Comparison of ENCODE assay signal across 8 mouse cellular contexts in the genomic region with DNA sequence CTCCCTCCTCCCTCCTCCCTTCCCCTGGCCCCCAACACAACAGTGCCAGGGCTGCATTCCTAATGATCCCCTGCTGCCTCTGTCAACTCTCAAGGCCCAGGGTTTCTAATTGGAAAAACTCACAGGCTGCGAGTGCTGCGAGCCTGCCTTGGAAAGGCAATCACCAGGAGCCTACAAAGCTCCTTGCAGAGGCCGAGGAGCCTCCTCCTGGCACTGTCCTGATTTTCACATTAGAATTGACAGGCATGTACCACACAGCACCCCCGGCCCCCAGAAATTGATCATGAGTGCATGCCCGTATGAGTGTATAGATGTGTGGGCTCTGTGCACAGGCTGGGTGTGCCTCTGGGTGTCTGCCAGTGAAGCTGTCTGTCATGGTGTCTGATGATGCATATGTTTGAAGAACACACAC. TPM values are rescaled to one million over a fixed set of nuclear protein-coding genes. Genes with fewer than 3 reads are reported as not detected.
A peak's percentile ranks its signal among the peaks of the same experiment; 100 is the strongest.
DNase-seq lines count a peak whose midpoint lies in the region; ATAC-seq and TF ChIP-seq lines count a peak whose summit lies in the region.

No protein-coding gene starts in this region.

- peak; percentile 55 for DNase-seq in embryonic facial prominence, embryonic 10.5 days (ENCODE audit: low spot score)
- DNase-seq in frontal cortex, postnatal 10 days (ENCODE audit: low spot score in 2 of 2), result peak; percentile 49 to 78
- peak; percentile 62 to 72 for DNase-seq in left cerebral cortex, adult 18-20 months (ENCODE audit: low spot score in 2 of 2)
- DNase-seq in T-cell, adult 2 months (ENCODE audit: low spot score), result no peak
- DNase-seq in spleen, postnatal 14 days (ENCODE audit: low spot score in 2 of 2), result no peak
- no peak for DNase-seq in adrenal gland, postnatal 4 days (ENCODE audit: low spot score in 2 of 2)
- no peak for DNase-seq in heart, adult 2 months

- H3K36me3 ChIP-seq in embryonic facial prominence, embryonic 10.5 days (replicated peaks), result no peaks in the 10 kb centered on the region
- no peaks in the 10 kb centered on the region for H3K36me3 ChIP-seq in neural tube, embryonic 12.5 days
- no peaks in the 10 kb centered on the region for H3K36me3 ChIP-seq in heart, adult 2 months (ENCODE audit: control insufficient read depth, insufficient read depth, low read length)

- ATAC-seq in neural tube, embryonic 12.5 days (ENCODE audit: low FRiP score, low read depth), result peak; percentile 71

- no peak overlapping the region for H3K4me3 ChIP-seq in embryonic facial prominence, embryonic 10.5 days
- H3K4me3 ChIP-seq in neural tube, embryonic 12.5 days, result no peak overlapping the region
- no peak overlapping the region for H3K4me3 ChIP-seq in heart, adult 2 months

- no peak for TF ChIP-seq POLR2A in heart, adult 2 months (IDR thresholded peaks at IDR 0.05; ENCODE audit: insufficient read depth, low read depth, low read length)

- peaks cover 69% of the 10 kb centered on the region for H3K4me1 ChIP-seq in embryonic facial prominence, embryonic 10.5 days
- H3K4me1 ChIP-seq in neural tube, embryonic 12.5 days, result peaks cover 28% of the 10 kb centered on the region
- H3K4me1 ChIP-seq in heart, adult 2 months (ENCODE audit: control insufficient read depth, insufficient read depth, low read length), result no peaks in the 10 kb centered on the region

- intact Hi-C loops in heart, adult 2 months (cut with DNase I), result no loop called here

- no peaks in the 10 kb centered on the region for H3K9me3 ChIP-seq in embryonic facial prominence, embryonic 10.5 days
- no peaks in the 10 kb centered on the region for H3K9me3 ChIP-seq in neural tube, embryonic 12.5 days

- peak overlapping the region; percentile 76; the same call in 1 of the 2 replicates for H3K27ac ChIP-seq in embryonic facial prominence, embryonic 10.5 days (replicated peaks)
- no peak overlapping the region for H3K27ac ChIP-seq in neural tube, embryonic 12.5 days
- H3K27ac ChIP-seq in heart, adult 2 months, result no peak overlapping the region

- H3K27me3 ChIP-seq in embryonic facial prominence, embryonic 10.5 days (replicated peaks; ENCODE audit: low read depth, poor library complexity, severe bottlenecking), result peaks cover 16% of the 10 kb centered on the region
- H3K27me3 ChIP-seq in neural tube, embryonic 12.5 days (replicated peaks), result no peaks in the 10 kb centered on the region
- no peaks in the 10 kb centered on the region for H3K27me3 ChIP-seq in heart, adult 2 months (ENCODE audit: control insufficient read depth, insufficient read depth, low read length)

- TF ChIP-seq CTCF in heart, adult 2 months (IDR thresholded peaks at IDR 0.05), result no peak

- H3K79me2 ChIP-seq in heart, adult 2 months (replicated peaks; ENCODE audit: control insufficient read depth, insufficient read depth, low read length), result no peaks in the 10 kb centered on the region

- H3K4me2 ChIP-seq in neural tube, embryonic 12.5 days (replicated peaks), result no peak overlapping the region

- 27% methylated on average over 5 of the region's 5 CpGs for WGBS in embryonic facial prominence, embryonic 10.5 days
- 29% methylated on average over 5 of the region's 5 CpGs for WGBS in neural tube, embryonic 12.5 days
- WGBS in heart, adult 2 months, result 57% methylated on average over 5 of the region's 5 CpGs

- no peak overlapping the region for H3K9ac ChIP-seq in neural tube, embryonic 12.5 days
- no peak overlapping the region for H3K9ac ChIP-seq in heart, adult 2 months (ENCODE audit: low read depth, low read length)

- TF ChIP-seq EP300 in heart, adult 2 months (IDR thresholded peaks at IDR 0.05; ENCODE audit: insufficient read depth, low read depth, low read length), result no peak

RNA-seq across cellular contexts. Expression of a gene that starts 44.4 kb away (rescaled TPM):
- 0.19 and 0.33 TPM in 2 replicates for polyA plus RNA-seq in embryonic facial prominence, embryonic 10.5 days (2016; fragmentation: Nextera tagmentation; extraction: Ambion mirVana)
- total RNA-seq in left cerebral cortex, adult 18-20 months (2021), result 10 to 100 TPM; 30.5 to 37.3 TPM
- 2.7 and 3.8 TPM in 2 replicates for polyA plus RNA-seq in neural tube, embryonic 12.5 days (2016; fragmentation: Nextera tagmentation; extraction: Ambion mirVana)
- 1 to 10 TPM in 1 of 2 experiments, under 1 TPM in 1; 0.93 to 1.3 TPM for total RNA-seq in adrenal gland, postnatal 4 days (2021)
- under 1 TPM; 0.31 to 0.39 TPM for total RNA-seq in heart, adult 2 months (2021)
- polyA plus RNA-seq in heart, adult 2 months (2012; rRNA removed), result 0.18 and 0.41 TPM in 2 replicates

Comparison
In these comparisons a context has a peak if more than half of its experiments do, and no peak if none do; other contexts are left out.
1. DNase-seq: peak in embryonic facial prominence, embryonic 10.5 days (single experiment), frontal cortex, postnatal 10 days (2 of 2) and left cerebral cortex, adult 18-20 months (2 of 2); none in T-cell, adult 2 months (single experiment), spleen, postnatal 14 days (0 of 2), adrenal gland, postnatal 4 days (0 of 2) and heart, adult 2 months (0 of 2).
2. RNA of a gene that starts 44.4 kb away (total RNA-seq): 30.5 to 37.3 TPM in left cerebral cortex, adult 18-20 months; 0.93 to 1.3 TPM in adrenal gland, postnatal 4 days and 0.31 to 0.39 TPM in heart, adult 2 months; every median in the first group is over 10 times any median in the second.